ENCODE assay signal across 23 mouse cellular contexts in genomic region chr4:156130436-156130835, GRCm38 (mm10). TPM values are rescaled to one million over a fixed set of nuclear protein-coding genes. Genes with fewer than 3 reads are reported as not detected.
A peak's percentile ranks its signal among the peaks of the same experiment; 100 is the strongest.
DNase-seq lines count a peak whose midpoint lies in the region; ATAC-seq and TF ChIP-seq lines count a peak whose summit lies in the region.
"Had no signal": no experiment of that assay in that cellular context is flagged by ENCODE, and none has a peak within 500 bp of the region (broad histone marks: within the 10 kb centered on the region; RNA-seq: fewer than 3 reads in every experiment).

Gene Rnf223, plus strand, starts transcription at chr4:156130513.

- 78% methylated on average over 15 of the region's 15 CpGs for WGBS in heart, embryonic 11.5 days (ENCODE audit: insufficient replicate concordance)
- 43% methylated on average over 15 of the region's 15 CpGs for WGBS in kidney, postnatal 0 days
- WGBS in stomach, postnatal 0 days: 48% methylated on average over 15 of the region's 15 CpGs

- H3K27ac ChIP-seq in heart, embryonic 11.5 days (ENCODE audit: low read depth, low read length): no peak within 1 kb of the TSS
- H3K27ac ChIP-seq in kidney, postnatal 0 days: no peak within 1 kb of the TSS
- peak within 1 kb of the TSS; percentile 70 for H3K27ac ChIP-seq in stomach, postnatal 0 days (replicated peaks)
- H3K27ac ChIP-seq: embryonic facial prominence, embryonic 15.5 days; forebrain, embryonic 10.5 days; gastrocnemius, adult 2 months; heart, embryonic 15.5 days; hindbrain, embryonic 10.5 days; hindbrain, embryonic 14.5 days had no signal

- H3K9me3 ChIP-seq in heart, embryonic 11.5 days (replicated peaks; ENCODE audit: control insufficient read depth, low read length): no peaks in the 10 kb centered on the region
- no peaks in the 10 kb centered on the region for H3K9me3 ChIP-seq in kidney, postnatal 0 days (replicated peaks; ENCODE audit: low read length)
- H3K9me3 ChIP-seq in stomach, postnatal 0 days (ENCODE audit: control insufficient read depth, low read length): no peaks in the 10 kb centered on the region
- H3K9me3 ChIP-seq: embryonic facial prominence, embryonic 15.5 days; forebrain, embryonic 10.5 days; heart, embryonic 15.5 days; hindbrain, embryonic 10.5 days had no signal

- peaks cover 3% of the 10 kb centered on the region; the same call in 1 of the 2 replicates for H3K4me1 ChIP-seq in heart, embryonic 11.5 days (ENCODE audit: control insufficient read depth, insufficient read depth, low read length)
- peaks cover 3% of the 10 kb centered on the region; the same call in 1 of the 2 replicates for H3K4me1 ChIP-seq in kidney, postnatal 0 days (replicated peaks; ENCODE audit: insufficient read depth, low read length)
- no peaks in the 10 kb centered on the region for H3K4me1 ChIP-seq in stomach, postnatal 0 days (replicated peaks; ENCODE audit: control insufficient read depth, insufficient read depth)
- H3K4me1 ChIP-seq: embryonic facial prominence, embryonic 15.5 days; hindbrain, embryonic 10.5 days had no signal

- H3K4me3 ChIP-seq in heart, embryonic 11.5 days (ENCODE audit: low read depth, low read length): no peak within 1 kb of the TSS
- no peak within 1 kb of the TSS for H3K4me3 ChIP-seq in kidney, postnatal 0 days (replicated peaks; ENCODE audit: low read depth, low read length)
- no peak within 1 kb of the TSS for H3K4me3 ChIP-seq in stomach, postnatal 0 days (ENCODE audit: low read depth, low read length)
- H3K4me3 ChIP-seq: embryonic facial prominence, embryonic 15.5 days; erythroblast, embryonic 14.5 days; forebrain, embryonic 10.5 days; gastrocnemius, adult 2 months; heart, embryonic 15.5 days; hindbrain, embryonic 10.5 days had no signal

- no peaks in the 10 kb centered on the region for H3K27me3 ChIP-seq in heart, embryonic 11.5 days (ENCODE audit: control insufficient read depth, insufficient read depth, low read length)
- no peaks in the 10 kb centered on the region for H3K27me3 ChIP-seq in kidney, postnatal 0 days (ENCODE audit: insufficient read depth, low read length)
- no peaks in the 10 kb centered on the region for H3K27me3 ChIP-seq in stomach, postnatal 0 days (ENCODE audit: control insufficient read depth, insufficient read depth, low read length)
- H3K27me3 ChIP-seq: embryonic facial prominence, embryonic 15.5 days; heart, embryonic 15.5 days had no signal

- no peak for ATAC-seq in heart, embryonic 11.5 days (replicated peaks; ENCODE audit: insufficient number of reproducible peaks, low FRiP score, low TSS enrichment)
- ATAC-seq in kidney, postnatal 0 days (replicated peaks; ENCODE audit: low FRiP score, low read depth): peak; percentile 19; the same call in 1 of the 2 replicates
- ATAC-seq in stomach, postnatal 0 days (ENCODE audit: low FRiP score, low TSS enrichment): peak; percentile 54
- ATAC-seq: activated CD4-positive, CD25-positive, alpha-beta regulatory T cell, adult 4 months; forebrain, embryonic 14.5 days had no signal

- H3K9ac ChIP-seq in heart, embryonic 11.5 days (ENCODE audit: low read depth, low read length): 0 out of 2 replicates have a peak within 1 kb of the TSS, but pooled peaks have one; percentile 28
- H3K9ac ChIP-seq in kidney, postnatal 0 days (ENCODE audit: low read depth, low read length): no peak within 1 kb of the TSS
- no peak within 1 kb of the TSS for H3K9ac ChIP-seq in stomach, postnatal 0 days (ENCODE audit: low read length)
- H3K9ac ChIP-seq: embryonic facial prominence, embryonic 15.5 days; heart, embryonic 15.5 days; hindbrain, embryonic 14.5 days had no signal

- no peak for TF ChIP-seq CTCF in kidney, postnatal 0 days (IDR thresholded peaks at IDR 0.05; ENCODE audit: low read depth)
- no peak for TF ChIP-seq CTCF in stomach, postnatal 0 days (IDR thresholded peaks at IDR 0.05; ENCODE audit: low read depth)

- no peak for TF ChIP-seq EP300 in stomach, postnatal 0 days (optimal IDR thresholded peaks at IDR 0.05)

- intact Hi-C loops in heart, postnatal 14 days (cut with DNase I): no loop called here

- H3K4me2 ChIP-seq in heart, embryonic 11.5 days: no peak within 1 kb of the TSS
- 0 out of 2 replicates have a peak within 1 kb of the TSS, but pooled peaks have one; percentile 8 for H3K4me2 ChIP-seq in kidney, postnatal 0 days (ENCODE audit: low read length)
- H3K4me2 ChIP-seq in stomach, postnatal 0 days (replicated peaks; ENCODE audit: low read depth): no peak within 1 kb of the TSS
- H3K4me2 ChIP-seq: embryonic facial prominence, embryonic 15.5 days; heart, embryonic 15.5 days; hindbrain, embryonic 14.5 days had no signal

- H3K36me3 ChIP-seq in heart, embryonic 11.5 days (ENCODE audit: control insufficient read depth, insufficient read depth, low read length): peaks cover 12% of the 10 kb centered on the region
- peaks cover 3% of the 10 kb centered on the region; the same call in 1 of the 2 replicates for H3K36me3 ChIP-seq in kidney, postnatal 0 days (ENCODE audit: insufficient read depth, low read length)
- no peaks in the 10 kb centered on the region; the same call in 1 of the 2 replicates for H3K36me3 ChIP-seq in stomach, postnatal 0 days (ENCODE audit: control insufficient read depth, insufficient read depth, low read length)

- no peak for DNase-seq in heart, postnatal 14 days
- DNase-seq in kidney, postnatal 0 days (ENCODE audit: low spot score): peak; percentile 8
- no peak for DNase-seq in kidney, adult 11 months
- DNase-seq in urinary bladder, postnatal 14 days (ENCODE audit: low spot score): peak; percentile 60
- no peak for DNase-seq in urinary bladder, adult 2 months (ENCODE audit: low spot score)
- DNase-seq in stomach, postnatal 0 days (ENCODE audit: low spot score): peak; percentile 61
- DNase-seq in cerebellum, adult 8-10 months: no peak
- DNase-seq: adrenal gland, postnatal 14 days; cerebellum, adult 11-12 months; cerebellum, postnatal 14 days; embryo, embryonic 11 days; gastrocnemius, adult 2 months; gastrocnemius, postnatal 25 days had no signal

RNA-seq across cellular contexts. Expression of gene Rnf223, which starts in this region (rescaled TPM):
- 0.10 TPM in 1 of 2 replicates, not detected in the other for polyA plus RNA-seq in heart, embryonic 11.5 days (2014; fragmentation: Nextera tagmentation; extraction: Ambion mirVana)
- total RNA-seq in heart, postnatal 14 days (2021): under 1 TPM; 0.07 to 0.22 TPM
- polyA plus RNA-seq in kidney, postnatal 0 days (2015; fragmentation: Nextera tagmentation; extraction: Ambion mirVana): 0.17 and 0.27 TPM in 2 replicates
- 2.7 and 3.5 TPM in 2 replicates for polyA plus RNA-seq in urinary bladder, adult 2 months (2012; rRNA removed)
- polyA plus RNA-seq in stomach, postnatal 0 days (2015; fragmentation: Nextera tagmentation; extraction: Ambion mirVana): 7.6 and 7.7 TPM in 2 replicates
- total RNA-seq: adrenal gland, postnatal 14 days; gastrocnemius, adult 2 months; gastrocnemius, postnatal 25 days; granulocyte monocyte progenitor cell, adult 5-6 weeks had no signal

Comparison
In these comparisons a context has a peak if more than half of its experiments do, and no peak if none do; other contexts are left out.
1. DNase-seq: peak in urinary bladder, postnatal 14 days (single experiment) and stomach, postnatal 0 days (single experiment); none in heart, postnatal 14 days (0 of 2), kidney, adult 11 months (single experiment), urinary bladder, adult 2 months (single experiment) and cerebellum, adult 8-10 months (single experiment).
2. Peak in DNase-seq, ATAC-seq and H3K4me2 ChIP-seq in kidney, postnatal 0 days; RNA of the gene not detected or under 1 TPM.